Mouse (Mus musculus) testis, postnatal 14 days (tissue): Measurements from ENCODE around the gene Rcn3.
"Not testable (repeated sequence)": the region's sequence is repeated elsewhere in the genome, so short reads cannot be mapped to it uniquely, and the experiment has no call there.

Experiments used
- DNase-seq: peaks from one replicate; pipeline ENCODE4 v3.0.0; 2021; ENCODE audit warnings: low spot score

The Rcn3 gene

GRCm38 (mm10) chr7:45092048-45092447, at the start of gene Rcn3:
Gene Rcn3 (minus strand): TSS chr7:45092221.
- peak; percentile 88 for DNase-seq

- no peak for DNase-seq
These were observed 49.3 kb upstream of the Rcn3 start for GRCm38 (mm10) chr7:45141319-45141718.

GRCm38 (mm10) chr7:45139904-45140723, 48.1 kb upstream of the Rcn3 start:
- DNase-seq, result no peak

GRCm38 (mm10) chr7:45138403-45138802, 46.4 kb upstream of the Rcn3 start:
- DNase-seq, result no peak

GRCm38 (mm10) chr7:45137171-45138006, 45.4 kb upstream of the Rcn3 start:
- no peak for DNase-seq

GRCm38 (mm10) chr7:45135993-45136567, 44.1 kb upstream of the Rcn3 start, which contains the start of the genes Gm45713 and Flt3l:
Gene Gm45713 (minus strand): TSS chr7:45136231.
Gene Flt3l (minus strand): TSS chr7:45136432.
- peak; percentile 85 for DNase-seq

- DNase-seq, result no peak
These were observed 43.3 kb upstream of the Rcn3 start for GRCm38 (mm10) chr7:45135370-45135769.

- DNase-seq, result peak; percentile 64
These were observed 42.6 kb upstream of the Rcn3 start for GRCm38 (mm10) chr7:45134544-45135026.

GRCm38 (mm10) chr7:45133446-45134159, 41.6 kb upstream of the Rcn3 start:
- no peak for DNase-seq

GRCm38 (mm10) chr7:45131850-45132249, 39.8 kb upstream of the Rcn3 start:
- DNase-seq, result no peak

- no peak for DNase-seq
These were observed 37.9 kb upstream of the Rcn3 start for GRCm38 (mm10) chr7:45129776-45130512.

- DNase-seq, result peak; percentile 66
These were observed 37.3 kb upstream of the Rcn3 start for GRCm38 (mm10) chr7:45129318-45129717.

GRCm38 (mm10) chr7:45128624-45129246, 36.7 kb upstream of the Rcn3 start, which contains the start of gene Rpl13a:
Gene Rpl13a (minus strand): TSS chr7:45128761.
- DNase-seq, result peak; percentile 99

GRCm38 (mm10) chr7:45127700-45128224, 35.7 kb upstream of the Rcn3 start:
- no peak for DNase-seq

GRCm38 (mm10) chr7:45126844-45127699, 35.1 kb upstream of the Rcn3 start:
- DNase-seq, result no peak

- DNase-seq, result no peak
These were observed 34.3 kb upstream of the Rcn3 start for GRCm38 (mm10) chr7:45126147-45126843.

GRCm38 (mm10) chr7:45125649-45126048, 33.6 kb upstream of the Rcn3 start:
- not testable (repeated sequence) for DNase-seq

- no peak for DNase-seq
These were observed 33.2 kb upstream of the Rcn3 start for GRCm38 (mm10) chr7:45125144-45125600.
